Mouse (Mus musculus) ES-E14 (cell line): ENCODE measurements around the gene Msi2. TPM values are rescaled to one million over a fixed set of nuclear protein-coding genes. Genes with fewer than 3 reads are reported as not detected.

ENCODE experiments used
- DNase-seq: peaks from one replicate; pipeline ENCODE4 v3.0.0-alpha.2; 2013; ENCODE audit warnings: low read depth, low spot score
- H3K27ac ChIP-seq: 2 replicates; pipeline ENCODE4 v1.5.1; 2012; ENCODE audit warnings: low read depth, mild to moderate bottlenecking, low read length, moderate library complexity, mixed read lengths; ENCODE audit not compliant: poor library complexity, insufficient read depth, severe bottlenecking
- H3K36me3 ChIP-seq: 2 replicates; pipeline ENCODE4 v1.6.1; 2012; ENCODE audit warnings: mild to moderate bottlenecking, low read length, moderate library complexity, mixed read lengths; ENCODE audit not compliant: control insufficient read depth, poor library complexity, insufficient read depth, severe bottlenecking
- H3K4me1 ChIP-seq, 2 experiments: fragments of 150-350 bp in 1 of 2; sonication (generic) in 1 of 2; 2 replicates each; pipeline ENCODE4 v1.6.1; 2012; ENCODE audit warnings: low read length in 2 of 2, mild to moderate bottlenecking in 1 of 2, mixed read lengths in 1 of 2; ENCODE audit not compliant: control insufficient read depth in 2 of 2, insufficient read depth in 2 of 2, poor library complexity in 1 of 2
- H3K4me3 ChIP-seq, 2 experiments: fragments of 150-350 bp in 1 of 2; sonication (generic) in 1 of 2; 2 replicates each; pipeline ENCODE4 v1.5.1; 2012; ENCODE audit warnings: low read length in 2 of 2, low read depth in 1 of 2, mild to moderate bottlenecking in 1 of 2, mixed read lengths in 1 of 2; ENCODE audit not compliant: insufficient read depth in 1 of 2, poor library complexity in 1 of 2, severe bottlenecking in 1 of 2
- H3K9ac ChIP-seq: 2 replicates; pipeline ENCODE4 v1.6.1; 2012; ENCODE audit warnings: low read depth, mild to moderate bottlenecking, low read length, mixed read lengths; ENCODE audit not compliant: poor library complexity, insufficient read depth, severe bottlenecking
- H3K9me3 ChIP-seq: fragments of 150-350 bp; sonication (generic); 2 replicates; pipeline ENCODE4 v1.6.1; 2012; ENCODE audit warnings: low read depth, mild to moderate bottlenecking, low read length; ENCODE audit not compliant: control insufficient read depth, insufficient read depth
- CHD2 ChIP-seq: IDR thresholded peaks from 2 replicates; pipeline ENCODE4 v1.6.1; 2014; ENCODE audit warnings: mild to moderate bottlenecking, low read depth, low read length, inconsistent platforms
- HCFC1 ChIP-seq: IDR thresholded peaks from 2 replicates; pipeline ENCODE4 v1.6.1; 2012; ENCODE audit warnings: low read length, inconsistent platforms, borderline replicate concordance; ENCODE audit not compliant: insufficient read depth
- MAFK ChIP-seq: IDR thresholded peaks from 2 replicates; pipeline ENCODE4 v1.6.1; 2014; ENCODE audit warnings: mild to moderate bottlenecking, low read depth, low read length, inconsistent platforms; ENCODE audit not compliant: insufficient read depth
- ZC3H11A ChIP-seq: IDR thresholded peaks from 2 replicates; pipeline ENCODE4 v1.6.1; 2012; ENCODE audit warnings: low read depth, mild to moderate bottlenecking, inconsistent platforms, low read length, borderline replicate concordance
- ZNF384 ChIP-seq: IDR thresholded peaks from 2 replicates; pipeline ENCODE4 v1.6.1; 2012; ENCODE audit warnings: low read depth, low read length, inconsistent platforms
- in situ Hi-C, 2 experiments: fragments of 600-800 bp; cut with MboI; formaldehyde crosslinking; loops; one replicate each; pipeline ENCODE4 v1.15.1; 2025; ENCODE audit warnings: low sequenced_read_pairs in 2 of 2, inconsistent platforms in 1 of 2; ENCODE audit not compliant: unreplicated experiment in 2 of 2
- total RNA-seq: library from RNA; depleted of rRNA; stranded (reverse); fragments of 300-350 nt; gene quantifications from 2 replicates; pipeline ENCODE4 v1.2.3, GENCODE M21; 2012

Gene Msi2
- total RNA-seq, 1 experiment: 66.4 TPM

- peaks cover 3% of the 10 kb centered on the region; the same call in 1 of the 2 replicates for H3K36me3 ChIP-seq
- in situ Hi-C loops: no loop called here
- no peak overlapping the region for H3K9ac ChIP-seq
- peaks cover 0 to 13% of the 10 kb centered on the region in 2 experiments; a peak in 2 of 4 replicates for H3K4me1 ChIP-seq
- no peaks in the 10 kb centered on the region for H3K9me3 ChIP-seq
- no peak overlapping the region for H3K4me3 ChIP-seq
- no peak for DNase-seq
- H3K27ac ChIP-seq: no peak overlapping the region
- TF ChIP-seq ZC3H11A: no peak
- TF ChIP-seq CHD2: no peak
- no peak for TF ChIP-seq ZNF384
- no peak for TF ChIP-seq HCFC1
- TF ChIP-seq MAFK: no peak
Measured at GRCm38 (mm10) chr11:88610809-88611208, 107.5 kb downstream of the Msi2 start.

DNA sequence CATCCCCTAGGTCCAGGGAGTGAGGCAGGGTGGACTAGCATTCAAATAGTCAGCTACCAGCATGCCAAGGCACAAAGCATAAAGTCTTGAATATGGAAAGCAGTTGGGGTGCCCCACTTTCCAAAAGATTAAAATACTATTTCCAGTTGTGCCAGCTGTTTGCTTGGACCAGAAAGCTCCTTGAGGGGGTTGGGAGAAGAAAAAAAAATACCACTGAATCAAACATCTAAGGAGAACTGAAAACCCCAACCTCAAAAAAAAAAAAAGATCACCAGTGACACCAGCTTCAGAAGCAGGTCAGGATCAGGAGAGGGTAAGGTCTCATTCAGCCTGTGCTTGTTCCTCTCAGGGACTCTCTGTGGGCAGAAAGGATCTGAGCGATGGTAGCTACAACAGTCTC, 108.2 kb downstream of the Msi2 start:
- H3K4me1 ChIP-seq: peaks cover 0 to 15% of the 10 kb centered on the region in 2 experiments; a peak in 2 of 4 replicates
- DNase-seq: no peak
- no peak overlapping the region for H3K4me3 ChIP-seq
- in situ Hi-C loops: no loop called here
- TF ChIP-seq HCFC1 (no peak), MAFK (no peak), CHD2 (no peak), ZC3H11A (no peak), ZNF384 (no peak)
- no peak overlapping the region for H3K9ac ChIP-seq
- H3K36me3 ChIP-seq: peaks cover 4% of the 10 kb centered on the region; the same call in 1 of the 2 replicates
- no peaks in the 10 kb centered on the region for H3K9me3 ChIP-seq
- H3K27ac ChIP-seq: no peak overlapping the region

DNA sequence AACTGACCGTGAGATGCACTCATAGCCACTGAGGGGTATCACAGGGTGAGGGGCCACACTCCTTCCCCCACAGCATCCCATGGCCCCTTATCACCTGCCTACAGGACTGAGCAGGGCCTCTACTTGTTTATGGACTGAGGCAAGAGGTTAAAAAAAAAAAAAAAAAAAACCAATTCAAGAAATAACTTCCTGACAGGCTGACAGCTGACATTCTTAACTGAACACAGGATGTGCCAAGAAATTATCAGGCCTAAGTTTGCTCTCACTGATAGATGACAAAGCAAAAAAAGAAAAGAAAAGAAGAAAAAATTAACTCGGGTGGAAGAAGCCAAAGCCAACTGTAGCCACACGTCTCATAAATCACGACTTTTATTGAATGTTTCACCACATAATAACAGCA, 109.7 kb downstream of the Msi2 start:
- TF ChIP-seq MAFK (no peak), HCFC1 (no peak), ZNF384 (no peak), ZC3H11A (no peak), CHD2 (no peak)
- H3K36me3 ChIP-seq: peaks cover 4% of the 10 kb centered on the region
- H3K4me1 ChIP-seq: peaks cover 3 to 13% of the 10 kb centered on the region in 2 experiments; a peak in 2 of 4 replicates
- no peak overlapping the region for H3K4me3 ChIP-seq
- H3K9ac ChIP-seq: no peak overlapping the region
- no peak for DNase-seq
- H3K9me3 ChIP-seq: no peaks in the 10 kb centered on the region
- in situ Hi-C loops: no loop called here
- no peak overlapping the region for H3K27ac ChIP-seq

DNA sequence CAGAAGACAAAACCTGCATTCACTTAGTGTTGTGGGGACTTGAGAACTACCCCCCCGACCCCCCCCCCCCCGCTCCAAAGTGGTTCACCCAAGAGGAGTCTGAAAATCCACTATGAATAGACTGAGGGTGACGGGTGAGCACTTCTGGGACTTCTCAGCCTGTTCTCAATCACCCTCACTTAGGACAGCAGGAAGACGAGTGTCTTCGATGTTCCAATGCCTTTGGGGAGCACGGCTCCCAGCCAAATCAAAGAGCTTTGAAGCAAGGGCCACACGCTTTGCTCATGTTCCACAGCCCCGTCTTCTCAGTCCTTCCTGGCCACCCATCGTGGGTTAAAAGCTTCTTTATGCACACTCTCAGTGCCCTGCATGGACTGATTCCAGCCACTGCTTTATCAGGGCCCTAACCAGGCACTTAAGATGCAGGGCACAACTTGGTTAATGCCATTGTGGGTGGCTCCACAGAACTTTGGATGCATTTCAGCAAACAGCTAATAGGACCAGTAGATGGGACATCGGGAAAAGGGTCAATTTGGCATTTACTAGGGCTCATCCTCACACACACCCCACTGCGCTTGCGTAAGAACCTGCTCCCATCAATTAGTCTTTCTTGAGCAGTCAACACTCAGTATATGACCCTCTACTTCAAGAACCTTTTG, 110.5 kb downstream of the Msi2 start:
- Histone ChIP-seq H3K9me3 (no peaks in the 10 kb centered on the region), H3K9ac (no peak overlapping the region), H3K36me3 (peaks cover 4% of the 10 kb centered on the region), H3K4me3 (no peak overlapping the region), H3K4me1 (peaks cover 3 to 12% of the 10 kb centered on the region in 2 experiments; a peak in 2 of 4 replicates), H3K27ac (no peak overlapping the region)
- TF ChIP-seq MAFK (no peak), ZNF384 (no peak), ZC3H11A (no peak), HCFC1 (no peak), CHD2 (no peak)
- in situ Hi-C loops: no loop called here
- no peak for DNase-seq
